ENCODE assay signal across 25 mouse cellular contexts in the genomic region with DNA sequence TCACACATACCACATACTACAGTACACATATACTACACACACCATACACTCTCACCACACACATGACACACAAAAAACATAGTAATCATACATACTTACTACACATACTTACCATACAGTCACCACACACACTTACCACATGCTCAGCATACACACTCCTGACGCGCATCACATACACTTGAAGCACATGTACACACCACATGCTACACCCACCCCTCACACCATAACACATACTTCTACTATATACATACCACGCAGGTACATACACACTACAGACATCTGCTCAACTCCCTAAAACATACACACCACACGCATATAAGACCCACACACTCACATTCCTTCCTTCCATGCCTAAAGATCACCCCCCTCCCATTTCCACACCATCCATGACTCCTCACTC. TPM values are rescaled to one million over a fixed set of nuclear protein-coding genes. Genes with fewer than 3 reads are reported as not detected.
A peak's percentile ranks its signal among the peaks of the same experiment; 100 is the strongest.
DNase-seq lines count a peak whose midpoint lies in the region; ATAC-seq and TF ChIP-seq lines count a peak whose summit lies in the region.
"Had no signal": no experiment of that assay in that cellular context is flagged by ENCODE, and none has a peak within 500 bp of the region (broad histone marks: within the 10 kb centered on the region; RNA-seq: fewer than 3 reads in every experiment).

No protein-coding gene starts in this region.

- H3K4me2 ChIP-seq in forebrain, embryonic 15.5 days (replicated peaks), result no peak overlapping the region
- H3K4me2 ChIP-seq in forebrain, postnatal 0 days (ENCODE audit: low read depth), result peak overlapping the region; percentile 17; the same call in 1 of the 2 replicates
- no peak overlapping the region; the same call in 1 of the 2 replicates for H3K4me2 ChIP-seq in midbrain, embryonic 14.5 days (ENCODE audit: low read length)
- H3K4me2 ChIP-seq: embryonic facial prominence, embryonic 12.5 days; heart, embryonic 15.5 days; limb, embryonic 13.5 days; liver, embryonic 11.5 days; lung, embryonic 15.5 days; midbrain, embryonic 12.5 days; neural tube, embryonic 12.5 days had no signal

- DNase-seq in forebrain, embryonic 10.5 days (ENCODE audit: extremely low spot score, low spot score), result no peak
- no peak for DNase-seq in left cerebral cortex, adult 2 months (ENCODE audit: extremely low spot score in 1 of 2, low spot score in 2 of 2)
- no peak for DNase-seq in left cerebral cortex, postnatal 4 days
- no peak for DNase-seq in forebrain, postnatal 0 days
- DNase-seq in midbrain, embryonic 14.5 days, result no peak
- DNase-seq in ovary, postnatal 36 days (ENCODE audit: low spot score), result no peak
- no peak for DNase-seq in retina, postnatal 1 day

- H3K4me1 ChIP-seq in forebrain, embryonic 15.5 days, result peaks cover 15% of the 10 kb centered on the region
- peaks cover 18% of the 10 kb centered on the region for H3K4me1 ChIP-seq in forebrain, embryonic 10.5 days
- H3K4me1 ChIP-seq in forebrain, postnatal 0 days (ENCODE audit: insufficient read depth), result peaks cover 3% of the 10 kb centered on the region; the same call in 1 of the 2 replicates
- H3K4me1 ChIP-seq in midbrain, embryonic 14.5 days (ENCODE audit: control insufficient read depth, insufficient read depth, low read length), result no peaks in the 10 kb centered on the region
- H3K4me1 ChIP-seq: embryonic facial prominence, embryonic 12.5 days; lung, embryonic 15.5 days; neural tube, embryonic 12.5 days had no signal

- no peak overlapping the region for H3K4me3 ChIP-seq in forebrain, embryonic 15.5 days
- H3K4me3 ChIP-seq in forebrain, embryonic 10.5 days, result no peak overlapping the region
- no peak overlapping the region for H3K4me3 ChIP-seq in left cerebral cortex, adult 2 months
- H3K4me3 ChIP-seq in forebrain, postnatal 0 days (ENCODE audit: low read depth, low read length), result no peak overlapping the region
- H3K4me3 ChIP-seq in midbrain, embryonic 14.5 days (replicated peaks; ENCODE audit: low read depth, low read length), result no peak overlapping the region
- H3K4me3 ChIP-seq: embryonic facial prominence, embryonic 12.5 days; heart, embryonic 15.5 days; limb, embryonic 13.5 days; lung, embryonic 15.5 days; midbrain, embryonic 12.5 days; myocyte; neural tube, embryonic 12.5 days had no signal

- H3K36me3 ChIP-seq in forebrain, embryonic 15.5 days, result no peaks in the 10 kb centered on the region
- H3K36me3 ChIP-seq in forebrain, embryonic 10.5 days (replicated peaks), result no peaks in the 10 kb centered on the region
- no peaks in the 10 kb centered on the region for H3K36me3 ChIP-seq in forebrain, postnatal 0 days (ENCODE audit: insufficient read depth)
- H3K36me3 ChIP-seq in midbrain, embryonic 14.5 days (ENCODE audit: control insufficient read depth, insufficient read depth, low read length), result no peaks in the 10 kb centered on the region
- H3K36me3 ChIP-seq: embryonic facial prominence, embryonic 12.5 days; heart, embryonic 15.5 days; limb, embryonic 13.5 days; lung, embryonic 15.5 days; midbrain, embryonic 12.5 days; neural tube, embryonic 12.5 days had no signal

- ATAC-seq in forebrain, embryonic 15.5 days (replicated peaks), result peak; percentile 33; the same call in 1 of the 2 replicates
- 0 out of 2 replicates have a peak, but pooled peaks have one; percentile 5 for ATAC-seq in forebrain, postnatal 0 days
- peak; percentile 27; the same call in 1 of the 2 replicates for ATAC-seq in midbrain, embryonic 14.5 days (ENCODE audit: low FRiP score, low TSS enrichment)
- ATAC-seq: intestine, postnatal 0 days had no signal

- intact Hi-C loops in left cerebral cortex, adult 2 months (cut with DNase I), result loop anchor here (5.0 to 10.0 kb wide), 5 partner anchors 66 to 418 kb away; partner anchors contain the start of gene Mpped1
- intact Hi-C loops in left cerebral cortex, postnatal 4 days (cut with DNase I), result loop anchor here (5.0 kb wide), 1 partner anchor 196 kb away; no protein-coding TSS in a partner anchor

- no peak for TF ChIP-seq CTCF in left cerebral cortex, adult 2 months (IDR thresholded peaks at IDR 0.05)
- TF ChIP-seq CTCF in forebrain, postnatal 0 days (IDR thresholded peaks at IDR 0.05; ENCODE audit: low read depth), result no peak

- H3K27ac ChIP-seq in forebrain, embryonic 15.5 days (replicated peaks), result peak overlapping the region; percentile 81
- no peak overlapping the region for H3K27ac ChIP-seq in forebrain, embryonic 10.5 days
- H3K27ac ChIP-seq in left cerebral cortex, adult 2 months, result 0 out of 2 replicates have a peak overlapping the region, but pooled peaks have one; percentile 32
- H3K27ac ChIP-seq in forebrain, postnatal 0 days (ENCODE audit: low read depth, low read length), result peak overlapping the region; percentile 73; the same call in 1 of the 2 replicates
- H3K27ac ChIP-seq in midbrain, embryonic 14.5 days (replicated peaks; ENCODE audit: low read depth, low read length), result no peak overlapping the region
- H3K27ac ChIP-seq: embryonic facial prominence, embryonic 12.5 days; heart, embryonic 15.5 days; limb, embryonic 13.5 days; lung, embryonic 15.5 days; midbrain, embryonic 12.5 days; neural tube, embryonic 12.5 days; stomach, postnatal 0 days had no signal

- H3K27me3 ChIP-seq in forebrain, embryonic 15.5 days, result no peaks in the 10 kb centered on the region
- peaks cover 12% of the 10 kb centered on the region for H3K27me3 ChIP-seq in forebrain, embryonic 10.5 days (ENCODE audit: poor library complexity, severe bottlenecking)
- H3K27me3 ChIP-seq in forebrain, postnatal 0 days (ENCODE audit: insufficient read depth, low read length), result no peaks in the 10 kb centered on the region
- H3K27me3 ChIP-seq in midbrain, embryonic 14.5 days (ENCODE audit: control insufficient read depth, insufficient read depth, low read length), result no peaks in the 10 kb centered on the region

- no peak overlapping the region for H3K9ac ChIP-seq in forebrain, embryonic 15.5 days (replicated peaks)
- 0 out of 2 replicates have a peak overlapping the region, but pooled peaks have one; percentile 10 for H3K9ac ChIP-seq in forebrain, postnatal 0 days
- no peak overlapping the region for H3K9ac ChIP-seq in midbrain, embryonic 14.5 days (replicated peaks; ENCODE audit: low read length)
- H3K9ac ChIP-seq: embryonic facial prominence, embryonic 12.5 days; heart, embryonic 15.5 days; limb, embryonic 13.5 days; lung, embryonic 15.5 days; midbrain, embryonic 12.5 days; neural tube, embryonic 12.5 days had no signal

- H3K9me3 ChIP-seq in forebrain, embryonic 15.5 days, result no peaks in the 10 kb centered on the region
- H3K9me3 ChIP-seq in forebrain, embryonic 10.5 days, result no peaks in the 10 kb centered on the region
- no peaks in the 10 kb centered on the region for H3K9me3 ChIP-seq in forebrain, postnatal 0 days (ENCODE audit: low read length)
- H3K9me3 ChIP-seq in midbrain, embryonic 14.5 days (ENCODE audit: control insufficient read depth, low read length), result no peaks in the 10 kb centered on the region
- H3K9me3 ChIP-seq: embryonic facial prominence, embryonic 12.5 days; heart, embryonic 15.5 days; limb, embryonic 13.5 days; lung, embryonic 15.5 days; midbrain, embryonic 12.5 days; neural tube, embryonic 12.5 days had no signal

- 95% methylated on average over 4 of the region's 4 CpGs for WGBS in forebrain, embryonic 15.5 days
- WGBS in forebrain, embryonic 10.5 days, result 96% methylated on average over 4 of the region's 4 CpGs
- WGBS in forebrain, postnatal 0 days, result 89% methylated on average over 4 of the region's 4 CpGs
- 98% methylated on average over 4 of the region's 4 CpGs for WGBS in midbrain, embryonic 14.5 days

RNA-seq across cellular contexts. Expression of gene Efcab6, which starts 11.9 kb away (rescaled TPM):
- 3.7 and 4.3 TPM in 2 replicates for polyA plus RNA-seq in forebrain, embryonic 15.5 days (2015; fragmentation: Nextera tagmentation; extraction: Ambion mirVana)
- polyA plus RNA-seq in forebrain, embryonic 10.5 days (2016; fragmentation: Nextera tagmentation; extraction: Ambion mirVana), result 0.19 and 0.23 TPM in 2 replicates
- 10 to 100 TPM; 16.7 to 17.5 TPM for total RNA-seq in left cerebral cortex, adult 2 months (2021)
- 10 to 100 TPM; 20.4 to 24.1 TPM for total RNA-seq in left cerebral cortex, postnatal 4 days (2021)
- total RNA-seq in forebrain, postnatal 0 days (2014; rRNA removed), result 6.0 and 9.2 TPM in 2 replicates
- polyA plus RNA-seq in forebrain, postnatal 0 days (2015; fragmentation: Nextera tagmentation; extraction: Ambion mirVana), result 3.2 and 4.4 TPM in 2 replicates
- polyA plus RNA-seq in midbrain, embryonic 14.5 days (2014; fragmentation: Nextera tagmentation; extraction: Ambion mirVana), result 0.15 and 0.22 TPM in 2 replicates
- total RNA-seq: adrenal gland, postnatal 14 days; heart, adult 8-10 months; heart, postnatal 25 days; megakaryocyte progenitor cell, adult 5-6 weeks; MEL had no signal
- polyA plus RNA-seq: intestine, postnatal 0 days; large intestine, adult 2 months; liver, embryonic 11.5 days; liver, embryonic 16.5 days; midbrain, embryonic 12.5 days; myocyte had no signal

RNA-seq across cellular contexts. Expression of gene Sult4a1, which starts 52.3 kb away (rescaled TPM):
- 76.7 and 76.8 TPM in 2 replicates for polyA plus RNA-seq in forebrain, embryonic 15.5 days (2015; fragmentation: Nextera tagmentation; extraction: Ambion mirVana)
- 9.3 and 10.6 TPM in 2 replicates for polyA plus RNA-seq in forebrain, embryonic 10.5 days (2016; fragmentation: Nextera tagmentation; extraction: Ambion mirVana)
- total RNA-seq in left cerebral cortex, adult 2 months (2021), result 100 to 1,000 TPM; 434 to 449 TPM
- total RNA-seq in left cerebral cortex, postnatal 4 days (2021), result 100 to 1,000 TPM; 171 to 184 TPM
- 157 and 179 TPM in 2 replicates for total RNA-seq in forebrain, postnatal 0 days (2014; rRNA removed)
- 132 and 140 TPM in 2 replicates for polyA plus RNA-seq in forebrain, postnatal 0 days (2015; fragmentation: Nextera tagmentation; extraction: Ambion mirVana)
- 42.5 and 55.0 TPM in 2 replicates for polyA plus RNA-seq in midbrain, embryonic 14.5 days (2014; fragmentation: Nextera tagmentation; extraction: Ambion mirVana)
- total RNA-seq: heart, postnatal 25 days; megakaryocyte progenitor cell, adult 5-6 weeks; MEL had no signal
- polyA plus RNA-seq: myocyte had no signal

Comparison
In these comparisons a context has a peak if more than half of its experiments do, and no peak if none do; other contexts are left out.
1. H3K27ac ChIP-seq: peak in forebrain, embryonic 15.5 days (single experiment), left cerebral cortex, adult 2 months (single experiment) and forebrain, postnatal 0 days (single experiment); none in forebrain, embryonic 10.5 days (single experiment) and midbrain, embryonic 14.5 days (single experiment).
2. Peak in every context shown above with its lines, with median percentiles within 50 percentile points of each other: ATAC-seq.